Mouse (Mus musculus): Measurements from ENCODE around the gene Bco2.

Bco2 gene

GRCm38 (mm10) chr9:50518781-50519180, 36.2 kb downstream of the Bco2 start:
- DNase-seq (ENCODE audit: low spot score in 2 of 2): peak in 1 of 2 experiments; percentile 14

DNA sequence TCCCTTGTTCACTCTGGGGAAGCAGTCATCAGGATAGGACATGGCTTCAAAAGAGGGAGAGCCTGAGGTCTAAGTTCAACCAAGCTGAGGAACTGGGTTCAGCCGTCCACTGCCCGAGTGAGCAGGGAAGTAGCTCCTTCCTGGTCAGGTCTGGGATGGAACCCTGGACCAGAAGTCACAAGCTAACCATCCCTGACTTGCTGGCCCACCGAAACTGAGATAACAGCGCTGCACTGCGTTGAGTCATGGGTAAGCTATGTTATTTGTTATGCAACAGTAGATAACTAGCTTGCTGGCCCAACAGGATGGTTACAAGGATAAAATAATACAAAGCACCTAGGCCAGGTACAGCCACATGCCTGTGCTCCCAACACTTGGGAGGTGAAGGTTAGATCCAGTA, 39.5 kb downstream of the Bco2 start:
- DNase-seq (ENCODE audit: low spot score in 2 of 2): no peak

GRCm38 (mm10) chr9:50507570-50507969, 47.4 kb downstream of the Bco2 start:
- no peak for DNase-seq (ENCODE audit: low spot score in 2 of 2)

DNA sequence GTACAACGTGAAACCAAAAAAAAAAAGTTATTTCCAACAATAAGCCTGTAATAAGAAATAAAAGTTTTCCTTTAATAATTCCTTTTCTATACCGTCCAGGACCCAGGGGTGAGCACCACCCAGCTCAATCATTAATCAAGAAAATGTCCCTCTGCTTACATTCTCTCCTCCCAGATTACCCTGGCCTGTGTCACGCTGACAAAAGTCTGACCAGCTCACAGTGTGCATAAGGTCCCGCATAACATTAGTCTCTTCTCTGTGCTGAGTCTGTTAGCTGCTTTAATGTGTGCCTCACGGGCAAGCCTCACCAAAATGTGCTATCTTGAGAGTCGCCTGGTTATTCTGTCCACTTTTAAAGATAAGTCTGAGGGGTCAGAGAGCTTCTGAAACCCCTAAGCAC, 49.6 kb downstream of the Bco2 start:
- no peak for DNase-seq (ENCODE audit: low spot score in 2 of 2)

DNA sequence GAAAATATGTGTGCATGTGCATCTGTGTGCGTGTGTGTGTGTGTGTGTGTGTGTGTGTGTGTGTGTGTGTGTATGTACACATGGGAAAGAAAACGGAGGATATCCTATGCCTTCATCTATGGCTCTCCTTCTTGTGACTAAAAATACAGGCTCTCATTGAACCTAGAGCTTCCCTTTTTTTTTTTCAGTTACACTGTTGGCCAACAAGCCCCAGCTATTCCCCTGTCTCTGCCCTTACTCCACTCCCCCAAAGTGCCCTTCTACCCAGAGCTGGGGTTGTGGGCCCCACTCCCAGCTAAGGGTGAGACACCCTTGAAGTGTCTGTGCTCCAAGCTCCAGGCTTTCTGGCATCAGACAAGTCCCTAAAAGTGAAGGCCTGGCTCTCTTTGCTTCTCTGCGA, 52.0 kb downstream of the Bco2 start:
- no peak for DNase-seq (ENCODE audit: low spot score in 2 of 2)

- no peak for DNase-seq (ENCODE audit: low spot score in 2 of 2)
These were observed 53.9 kb downstream of the Bco2 start for GRCm38 (mm10) chr9:50500974-50501501.

DNA sequence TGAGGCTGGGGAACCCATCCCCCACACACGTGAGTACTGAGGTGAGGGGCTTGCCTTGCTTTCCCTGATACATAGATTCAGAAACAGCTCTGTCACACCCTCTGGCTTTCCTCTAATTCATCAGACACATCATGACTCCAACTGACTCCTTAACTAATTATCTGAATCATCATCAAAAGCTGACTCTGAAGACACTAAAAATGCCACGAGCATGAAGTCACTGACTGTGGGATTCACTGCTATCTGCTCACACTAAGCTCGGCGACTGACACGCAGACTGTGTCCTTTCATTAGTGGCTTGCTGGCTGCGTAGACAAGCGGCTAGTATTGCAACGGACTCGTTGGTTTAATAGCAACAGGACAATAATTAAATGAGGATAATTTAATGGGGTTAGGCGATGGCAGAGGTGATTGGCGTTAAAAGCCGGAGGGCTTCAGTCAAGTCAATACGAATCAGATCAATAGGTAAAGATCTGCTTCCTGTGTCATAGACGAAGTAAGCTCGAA, 54.5 kb downstream of the Bco2 start:
- DNase-seq (ENCODE audit: low spot score in 2 of 2): no peak

GRCm38 (mm10) chr9:50499781-50500180, 55.2 kb downstream of the Bco2 start:
- DNase-seq (ENCODE audit: low spot score in 2 of 2): no peak

DNA sequence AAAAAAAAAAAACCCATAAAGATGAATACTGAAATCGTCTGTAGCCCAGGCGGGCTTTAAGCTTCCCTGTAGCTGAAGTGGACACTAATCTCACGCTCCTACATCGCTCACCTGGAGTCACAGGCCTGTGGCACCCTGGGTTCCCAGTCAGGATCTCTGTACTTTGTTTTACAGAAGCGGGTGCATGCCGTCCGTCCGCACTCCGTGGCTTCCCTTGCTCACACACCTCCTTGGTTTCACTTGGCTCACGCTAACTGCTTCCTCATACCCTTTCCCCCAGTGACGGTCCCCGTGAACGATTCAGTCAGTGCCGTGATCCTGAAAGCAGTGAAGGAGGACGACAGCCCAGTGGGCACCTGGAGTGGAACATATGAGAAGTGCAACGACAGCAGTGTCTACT, 56.2 kb downstream of the Bco2 start:
- no peak for DNase-seq (ENCODE audit: low spot score in 2 of 2)

DNA sequence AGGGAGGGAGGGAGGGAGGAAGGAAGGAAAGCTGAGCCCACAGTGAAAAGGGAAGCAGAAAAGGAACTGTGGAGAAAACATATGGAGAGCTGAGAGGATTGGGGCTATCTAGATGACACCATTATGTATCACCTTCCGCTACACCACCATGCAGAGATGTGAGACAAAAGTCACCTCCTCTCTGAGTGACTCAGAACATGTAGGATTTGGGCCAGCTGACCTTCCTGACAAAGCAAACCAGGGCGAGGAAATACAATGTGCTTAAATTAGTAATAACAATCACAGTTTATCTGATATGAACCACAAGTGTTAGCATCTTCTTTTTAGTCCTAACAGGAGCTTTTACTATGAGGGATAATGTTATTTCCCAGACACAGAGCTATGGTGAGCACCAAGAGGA, 57.4 kb downstream of the Bco2 start:
- no peak for DNase-seq (ENCODE audit: low spot score in 2 of 2)

GRCm38 (mm10) chr9:50497076-50497475, 57.9 kb downstream of the Bco2 start:
- no peak for DNase-seq (ENCODE audit: low spot score in 2 of 2)

DNA sequence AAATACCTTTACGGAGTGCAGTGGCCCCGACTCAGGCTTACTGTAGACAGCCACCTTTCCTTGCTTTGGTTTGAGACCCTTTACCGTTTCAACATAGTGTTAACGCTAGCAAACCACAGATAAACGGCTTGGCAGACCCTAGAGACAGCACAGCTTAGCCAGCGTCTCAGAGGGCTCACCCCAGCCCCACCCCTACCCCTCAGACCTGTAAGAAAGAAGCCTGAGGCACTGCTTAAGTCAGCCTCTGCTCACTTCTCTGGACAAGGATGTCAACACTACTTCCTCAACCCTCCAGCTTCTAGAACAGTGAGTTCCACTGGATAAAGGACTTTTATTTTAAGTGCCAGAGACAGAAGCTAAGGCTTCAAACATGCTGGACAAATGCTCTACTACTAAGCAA, 58.4 kb downstream of the Bco2 start:
- no peak for DNase-seq (ENCODE audit: low spot score in 2 of 2)

- no peak for DNase-seq (ENCODE audit: low spot score in 2 of 2)
These were observed 58.9 kb downstream of the Bco2 start for GRCm38 (mm10) chr9:50496151-50496505.

GRCm38 (mm10) chr9:50495405-50496150, 59.4 kb downstream of the Bco2 start:
- DNase-seq (ENCODE audit: low spot score in 2 of 2): no peak

DNA sequence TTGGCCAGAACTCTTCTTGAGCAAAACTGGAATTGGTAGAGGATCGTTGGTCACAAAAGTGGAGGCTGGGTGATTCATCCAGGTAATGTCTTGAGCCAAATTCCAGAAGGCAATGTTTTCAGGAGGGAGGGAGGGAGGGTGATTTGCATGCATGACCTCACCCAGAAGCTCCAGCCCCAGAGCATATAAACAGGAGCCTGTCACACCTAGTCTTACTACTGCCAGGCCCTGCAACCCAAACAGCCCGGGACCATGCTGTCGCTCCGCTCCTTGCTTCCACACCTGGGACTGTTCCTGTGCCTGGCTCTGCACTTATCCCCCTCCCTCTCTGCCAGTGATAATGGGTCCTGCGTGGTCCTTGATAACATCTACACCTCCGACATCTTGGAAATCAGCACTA, 60.7 kb downstream of the Bco2 start, which contains the start of gene Plet1:
Gene Plet1, plus strand, starts transcription at position 215 of the 400 bp plus-strand sequence.
- no peak for DNase-seq (ENCODE audit: low spot score in 2 of 2)

GRCm38 (mm10) chr9:50493777-50494176, 61.2 kb downstream of the Bco2 start:
- no peak for DNase-seq (ENCODE audit: low spot score in 2 of 2)

DNA sequence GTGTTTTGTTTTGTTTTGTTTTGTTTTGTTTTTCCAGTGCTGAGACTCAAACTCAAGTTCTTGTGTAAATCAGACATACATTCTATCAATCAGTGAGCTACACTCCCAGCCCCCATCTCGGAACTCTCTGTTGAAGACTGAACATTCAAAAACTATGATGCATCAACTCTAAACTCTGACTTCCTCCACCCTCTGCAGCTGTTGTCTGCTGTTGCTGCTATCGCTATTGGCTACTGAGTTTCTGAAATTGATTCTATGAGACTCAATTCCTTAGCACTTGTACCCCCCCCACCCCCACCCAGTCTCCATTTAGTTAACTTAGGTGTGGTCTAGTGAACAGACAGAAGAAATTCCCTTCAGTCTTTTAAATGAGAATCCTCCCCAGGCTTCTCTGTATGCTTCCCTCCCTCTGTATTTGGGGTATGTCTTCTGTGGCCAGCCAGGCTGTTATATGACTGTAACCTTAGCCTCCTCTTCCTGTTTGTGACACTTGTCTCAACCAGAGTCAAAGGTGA, 63.4 kb downstream of the Bco2 start:
- no peak for DNase-seq (ENCODE audit: low spot score in 2 of 2)

DNA sequence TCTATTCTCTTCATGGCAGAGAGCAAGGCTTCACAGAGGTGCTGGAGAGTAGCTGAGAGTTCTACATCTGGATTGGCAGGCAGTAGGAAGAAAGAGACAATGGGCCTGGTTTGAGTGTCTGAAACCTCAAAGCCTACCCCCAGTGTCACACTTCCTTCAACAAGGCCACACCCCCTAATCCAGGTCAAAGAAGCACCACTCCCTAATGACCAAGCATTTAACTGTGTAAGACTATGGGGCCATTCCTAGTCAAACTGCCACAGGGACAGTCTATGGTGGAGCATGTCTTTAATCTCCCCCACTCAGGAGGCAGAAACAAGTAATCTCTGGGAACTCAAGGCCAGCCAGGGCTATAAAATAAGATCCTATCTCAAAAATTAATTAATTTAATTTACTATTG, 64.1 kb downstream of the Bco2 start:
- DNase-seq (ENCODE audit: low spot score in 2 of 2): no peak

DNA sequence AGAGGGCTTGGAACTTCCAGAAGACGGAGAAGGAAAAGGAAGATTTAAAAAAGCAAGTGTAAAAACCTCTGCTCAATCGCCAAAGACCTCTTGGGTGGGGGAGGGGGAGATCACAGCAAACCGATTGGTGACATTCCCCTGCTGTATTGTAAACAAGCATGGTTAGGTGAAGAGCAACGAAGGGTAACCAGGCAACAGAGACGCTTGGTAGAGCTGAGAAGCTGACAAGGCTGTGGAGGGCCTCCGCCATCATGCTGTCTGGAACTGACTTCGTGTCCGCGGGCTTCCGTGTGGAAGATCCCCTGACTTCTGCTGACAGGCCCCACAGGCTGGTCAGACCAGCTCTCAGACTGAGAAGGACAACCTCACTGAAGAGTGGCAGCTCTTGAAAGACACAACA, 69.5 kb downstream of the Bco2 start:
- no peak for DNase-seq (ENCODE audit: low spot score in 2 of 2)
